In genomic region chr8:34671716-34672115, GRCm38 (mm10) we compare ENCODE assay signal across 10 mouse cellular contexts.
DNase-seq lines count a peak whose midpoint lies in the region; ATAC-seq lines count a peak whose summit lies in the region.
"Had no signal": no experiment of that assay in that cellular context is flagged by ENCODE, and none has a peak within 500 bp of the region (broad histone marks: within the 10 kb centered on the region; RNA-seq: fewer than 3 reads in every experiment).

No protein-coding gene starts in this region.

- peak; percentile 91 for DNase-seq in A20 (ENCODE audit: low read depth, low spot score)
- peak; percentile 59 for DNase-seq in CD4-positive, CD25-positive, alpha-beta regulatory T cell, adult 2 months (ENCODE audit: low read depth, low spot score)
- peak; percentile 30 to 41 for DNase-seq in spleen, adult 18-20 months
- no peak for DNase-seq in left cerebral cortex, adult 11 months (ENCODE audit: low spot score)
- DNase-seq in adrenal gland, postnatal 10 days = no peak
- no peak for DNase-seq in adrenal gland, postnatal 36 days
- DNase-seq: lung, embryonic 14.5 days; right cerebral cortex, postnatal 25 days had no signal

- peaks cover 15% of the 10 kb centered on the region for H3K4me1 ChIP-seq in intestine, embryonic 15.5 days (replicated peaks)

- H3K9me3 ChIP-seq in intestine, embryonic 15.5 days = no peaks in the 10 kb centered on the region
- H3K9me3 ChIP-seq: embryonic facial prominence, embryonic 15.5 days had no signal

- WGBS in intestine, embryonic 15.5 days = 4% methylated on average over 3 of the region's 3 CpGs

- peak overlapping the region; percentile 54 for H3K27ac ChIP-seq in intestine, embryonic 15.5 days
- H3K27ac ChIP-seq: embryonic facial prominence, embryonic 15.5 days had no signal

- H3K4me3 ChIP-seq in intestine, embryonic 15.5 days (replicated peaks) = no peak overlapping the region
- H3K4me3 ChIP-seq: embryonic facial prominence, embryonic 15.5 days had no signal

- no peak overlapping the region for H3K9ac ChIP-seq in intestine, embryonic 15.5 days
- H3K9ac ChIP-seq: embryonic facial prominence, embryonic 15.5 days; lung, embryonic 14.5 days had no signal

- no peaks in the 10 kb centered on the region for H3K36me3 ChIP-seq in intestine, embryonic 15.5 days
- H3K36me3 ChIP-seq: embryonic facial prominence, embryonic 15.5 days had no signal

- peak; percentile 86 for ATAC-seq in intestine, embryonic 15.5 days

- H3K4me2 ChIP-seq in intestine, embryonic 15.5 days (replicated peaks) = peak overlapping the region; percentile 27
- H3K4me2 ChIP-seq: embryonic facial prominence, embryonic 15.5 days; lung, embryonic 14.5 days had no signal

- H3K27me3 ChIP-seq in intestine, embryonic 15.5 days (replicated peaks) = no peaks in the 10 kb centered on the region
- H3K27me3 ChIP-seq: embryonic facial prominence, embryonic 15.5 days had no signal

Comparison
In these comparisons a context has a peak if more than half of its experiments do, and no peak if none do; other contexts are left out.
1. DNase-seq: peak in A20 (single experiment), CD4-positive, CD25-positive, alpha-beta regulatory T cell, adult 2 months (single experiment) and spleen, adult 18-20 months (2 of 2); none in left cerebral cortex, adult 11 months (single experiment), adrenal gland, postnatal 10 days (single experiment) and adrenal gland, postnatal 36 days (0 of 2).